Mouse (Mus musculus): ENCODE results near the gene Cpt1c. TPM values are rescaled to one million over a fixed set of nuclear protein-coding genes. Genes with fewer than 3 reads are reported as not detected.

Cpt1c gene
- polyA plus RNA-seq, 1 experiment, result 73.3 TPM

DNA sequence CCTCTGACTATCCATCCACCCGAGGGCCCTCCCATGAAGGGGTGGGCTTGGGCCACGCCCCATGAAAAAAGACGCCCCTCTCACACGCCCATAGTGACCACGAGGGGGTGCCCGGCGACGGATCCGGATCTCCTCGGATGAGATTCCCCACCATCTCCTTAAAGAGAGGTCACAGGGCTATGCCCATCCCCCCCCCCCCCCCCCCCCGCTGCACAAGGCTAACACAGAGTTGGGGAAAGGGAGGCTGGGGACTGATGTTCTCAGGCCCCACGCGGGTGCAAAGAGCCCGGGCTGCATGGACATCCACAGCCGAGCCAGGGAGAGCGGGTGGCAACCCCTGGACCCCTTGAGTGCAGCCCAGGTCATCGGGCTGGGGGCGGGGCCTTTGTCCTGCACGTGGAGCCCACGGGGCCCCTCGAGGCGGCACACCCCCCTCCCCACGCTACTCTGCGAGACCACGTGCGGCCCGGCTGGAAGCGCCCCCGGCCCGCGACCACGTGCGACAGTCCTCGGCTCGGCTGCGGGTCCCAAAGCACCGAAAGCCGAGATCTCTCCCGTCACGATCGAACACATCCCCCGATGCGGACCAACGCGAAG is 11.0 kb upstream of the Cpt1c start:
- peaks cover 19% of the 10 kb centered on the region for H3K36me3 ChIP-seq (ENCODE audit: control insufficient read depth, insufficient read depth, low read length, poor library complexity, severe bottlenecking)

DNA sequence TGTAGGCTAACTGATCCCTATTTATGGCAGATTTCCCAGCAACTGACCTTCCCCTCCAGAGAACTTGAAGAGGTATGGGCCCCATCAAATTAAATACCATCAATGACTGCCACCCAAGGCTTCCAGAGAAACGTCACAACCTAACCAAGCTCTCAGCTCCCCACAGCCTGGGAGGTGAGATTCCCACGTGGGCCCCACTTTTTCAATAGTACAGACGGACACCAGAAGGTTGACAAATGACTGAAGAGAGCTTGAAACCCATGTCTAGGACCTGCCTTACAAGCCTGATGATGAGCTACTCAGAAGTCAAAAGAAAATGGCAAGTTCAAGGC is 10.1 kb upstream of the Cpt1c start:
- Histone ChIP-seq H3K9me3 (replicated peaks; ENCODE audit: control insufficient read depth, insufficient read depth, low read length, poor library complexity, severe bottlenecking) (no peaks in the 10 kb centered on the region), H3K36me3 (ENCODE audit: control insufficient read depth, insufficient read depth, low read length, poor library complexity, severe bottlenecking) (peaks cover 28% of the 10 kb centered on the region), H3K4me3 (ENCODE audit: low read depth, low read length) (peak overlapping the region; percentile 83), H3K27me3 (ENCODE audit: control insufficient read depth, insufficient read depth, low read length, poor library complexity, severe bottlenecking) (no peaks in the 10 kb centered on the region), H3K4me1 (ENCODE audit: control insufficient read depth, insufficient read depth, low read length) (peaks cover 6% of the 10 kb centered on the region), H3K9ac (ENCODE audit: low read depth, poor library complexity, severe bottlenecking) (peak overlapping the region; percentile 99), H3K27ac (ENCODE audit: insufficient read depth, low read length) (peak overlapping the region; percentile 51; the same call in 1 of the 2 replicates)
- TF ChIP-seq CTCF (IDR thresholded peaks at IDR 0.05; ENCODE audit: low read depth, low read length) (no peak), POLR2A (IDR thresholded peaks at IDR 0.05; ENCODE audit: insufficient read depth, low read length) (no peak), EP300 (IDR thresholded peaks at IDR 0.05; ENCODE audit: insufficient read depth, low read depth, low read length) (no peak)

More for the DNA sequence above, 11.0 kb upstream of the Cpt1c start:
- Histone ChIP-seq H3K4me1 (ENCODE audit: control insufficient read depth, insufficient read depth, low read length) (peaks cover 6% of the 10 kb centered on the region), H3K9me3 (replicated peaks; ENCODE audit: control insufficient read depth, insufficient read depth, low read length, poor library complexity, severe bottlenecking) (no peaks in the 10 kb centered on the region), H3K4me3 (ENCODE audit: low read depth, low read length) (peak overlapping the region; percentile 83), H3K9ac (ENCODE audit: low read depth, poor library complexity, severe bottlenecking) (peak overlapping the region; percentile 99), H3K27ac (ENCODE audit: insufficient read depth, low read length) (peak overlapping the region; percentile 65), H3K27me3 (ENCODE audit: control insufficient read depth, insufficient read depth, low read length, poor library complexity, severe bottlenecking) (no peaks in the 10 kb centered on the region)
- no peak for TF ChIP-seq EP300 (IDR thresholded peaks at IDR 0.05; ENCODE audit: insufficient read depth, low read depth, low read length)
- TF ChIP-seq CTCF (IDR thresholded peaks at IDR 0.05; ENCODE audit: low read depth, low read length), result peak; percentile 23

DNA sequence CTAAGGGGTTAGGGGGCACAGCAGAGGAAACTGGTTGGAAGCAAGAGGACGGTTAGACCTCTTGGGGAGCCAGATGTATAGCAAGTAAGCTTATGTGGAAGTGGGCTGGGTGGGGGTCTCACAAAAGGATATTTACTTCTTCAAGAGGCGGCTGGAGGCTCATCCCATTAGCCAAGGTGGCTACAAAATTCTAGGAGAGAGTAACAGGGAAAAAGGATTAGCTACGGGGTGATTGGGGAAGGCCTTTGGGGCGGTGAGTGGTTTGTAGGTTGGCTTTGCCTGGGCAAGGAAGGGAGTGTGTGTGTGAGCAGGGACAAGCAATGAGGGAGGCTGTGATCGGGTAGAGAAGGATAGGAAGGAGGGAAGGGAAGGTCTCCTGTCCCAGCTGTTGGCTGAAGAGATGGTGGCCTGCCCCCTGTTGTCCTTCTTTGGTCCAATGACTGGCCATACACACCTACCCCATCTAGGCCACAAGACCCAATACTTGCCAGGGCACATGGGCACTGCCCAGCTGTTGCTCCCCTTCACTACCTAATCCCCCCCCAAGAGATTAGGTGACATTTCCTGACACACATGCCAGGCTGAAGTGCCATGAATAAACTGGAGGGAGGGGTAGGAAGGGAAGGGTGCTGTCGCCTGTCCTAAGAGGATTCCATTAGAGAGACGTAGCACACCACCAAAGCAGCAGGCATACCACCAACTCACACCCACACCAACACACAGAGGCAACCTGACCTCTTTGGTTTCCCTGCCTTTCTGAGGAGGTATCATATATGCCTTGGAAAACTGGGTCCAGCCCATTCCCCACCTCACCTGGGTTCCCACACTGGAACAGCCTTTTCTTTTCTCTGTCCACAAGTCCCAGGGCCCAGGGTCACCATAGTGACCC is 9.5 kb upstream of the Cpt1c start:
- TF ChIP-seq EP300 (IDR thresholded peaks at IDR 0.05; ENCODE audit: insufficient read depth, low read depth, low read length) (no peak), CTCF (IDR thresholded peaks at IDR 0.05; ENCODE audit: low read depth, low read length) (no peak), POLR2A (IDR thresholded peaks at IDR 0.05; ENCODE audit: insufficient read depth, low read length) (no peak)
- H3K9me3 ChIP-seq (replicated peaks; ENCODE audit: control insufficient read depth, insufficient read depth, low read length, poor library complexity, severe bottlenecking), result no peaks in the 10 kb centered on the region
- H3K27ac ChIP-seq (ENCODE audit: insufficient read depth, low read length), result peak overlapping the region; percentile 51
- H3K9ac ChIP-seq (ENCODE audit: low read depth, poor library complexity, severe bottlenecking), result peak overlapping the region; percentile 99
- H3K4me1 ChIP-seq (ENCODE audit: control insufficient read depth, insufficient read depth, low read length), result peaks cover 6% of the 10 kb centered on the region
- peaks cover 32% of the 10 kb centered on the region for H3K36me3 ChIP-seq (ENCODE audit: control insufficient read depth, insufficient read depth, low read length, poor library complexity, severe bottlenecking)
- peak overlapping the region; percentile 6; the same call in 1 of the 2 replicates for H3K4me3 ChIP-seq (ENCODE audit: low read depth, low read length)
- H3K27me3 ChIP-seq (ENCODE audit: control insufficient read depth, insufficient read depth, low read length, poor library complexity, severe bottlenecking), result no peaks in the 10 kb centered on the region

DNA sequence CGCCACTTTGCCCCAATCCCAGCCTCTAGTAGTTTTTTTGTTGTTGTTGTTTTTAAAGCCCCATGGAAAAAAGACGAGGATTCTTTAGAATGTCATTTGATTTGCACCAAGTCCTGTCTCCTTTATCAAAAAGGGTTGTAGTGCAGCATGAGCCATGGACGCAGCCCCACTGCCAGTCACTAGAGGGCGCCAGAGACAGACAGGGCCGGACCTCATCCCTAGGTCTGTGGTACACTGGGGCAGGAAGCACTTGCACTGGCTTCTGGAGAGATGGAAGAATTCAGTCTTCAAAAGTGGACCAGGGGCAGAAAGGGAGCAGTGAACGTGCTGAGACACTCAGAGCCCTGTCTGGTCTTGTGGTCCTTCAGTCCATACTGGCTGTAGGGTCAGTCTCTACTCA is 8.4 kb upstream of the Cpt1c start:
- peaks cover 42% of the 10 kb centered on the region for H3K36me3 ChIP-seq (ENCODE audit: control insufficient read depth, insufficient read depth, low read length, poor library complexity, severe bottlenecking)
- no peak overlapping the region for H3K9ac ChIP-seq (ENCODE audit: low read depth, poor library complexity, severe bottlenecking)
- H3K4me3 ChIP-seq (ENCODE audit: low read depth, low read length), result no peak overlapping the region

DNA sequence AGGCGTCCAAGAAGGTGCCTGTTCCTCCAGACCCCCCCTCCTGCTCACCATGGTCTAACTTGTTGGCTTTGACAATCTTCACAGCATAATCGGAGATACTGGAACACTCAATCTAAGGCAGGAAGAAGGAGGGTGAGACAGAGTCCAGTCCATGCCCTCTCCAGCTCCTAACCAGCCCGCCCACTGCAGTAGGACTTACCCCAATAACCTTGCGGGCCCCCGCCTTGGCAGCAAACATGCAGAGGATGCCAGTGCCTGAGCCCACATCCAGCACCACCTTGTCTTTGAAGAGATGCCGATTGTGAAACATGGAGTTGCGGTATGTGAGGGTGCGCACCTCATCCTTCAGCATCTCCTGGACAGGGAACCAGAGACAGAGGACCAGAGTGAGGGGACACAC is 6.9 kb upstream of the Cpt1c start:
- TF ChIP-seq EP300 (IDR thresholded peaks at IDR 0.05; ENCODE audit: insufficient read depth, low read depth, low read length) (no peak), POLR2A (IDR thresholded peaks at IDR 0.05; ENCODE audit: insufficient read depth, low read length) (no peak), CTCF (IDR thresholded peaks at IDR 0.05; ENCODE audit: low read depth, low read length) (no peak)
- no peak overlapping the region for H3K4me3 ChIP-seq (ENCODE audit: low read depth, low read length)
- no peaks in the 10 kb centered on the region for H3K9me3 ChIP-seq (replicated peaks; ENCODE audit: control insufficient read depth, insufficient read depth, low read length, poor library complexity, severe bottlenecking)
- peaks cover 55% of the 10 kb centered on the region for H3K36me3 ChIP-seq (ENCODE audit: control insufficient read depth, insufficient read depth, low read length, poor library complexity, severe bottlenecking)
- no peak overlapping the region for H3K9ac ChIP-seq (ENCODE audit: low read depth, poor library complexity, severe bottlenecking)
- no peak overlapping the region for H3K27ac ChIP-seq (ENCODE audit: insufficient read depth, low read length)
- H3K4me1 ChIP-seq (ENCODE audit: control insufficient read depth, insufficient read depth, low read length), result peaks cover 6% of the 10 kb centered on the region
- no peaks in the 10 kb centered on the region for H3K27me3 ChIP-seq (ENCODE audit: control insufficient read depth, insufficient read depth, low read length, poor library complexity, severe bottlenecking)

More for the DNA sequence above, 8.4 kb upstream of the Cpt1c start:
- TF ChIP-seq POLR2A (IDR thresholded peaks at IDR 0.05; ENCODE audit: insufficient read depth, low read length) (no peak), CTCF (IDR thresholded peaks at IDR 0.05; ENCODE audit: low read depth, low read length) (peak; percentile 99)
- H3K27me3 ChIP-seq (ENCODE audit: control insufficient read depth, insufficient read depth, low read length, poor library complexity, severe bottlenecking), result no peaks in the 10 kb centered on the region
- peak overlapping the region; percentile 51; the same call in 1 of the 2 replicates for H3K27ac ChIP-seq (ENCODE audit: insufficient read depth, low read length)
- H3K4me1 ChIP-seq (ENCODE audit: control insufficient read depth, insufficient read depth, low read length), result peaks cover 6% of the 10 kb centered on the region
- H3K9me3 ChIP-seq (replicated peaks; ENCODE audit: control insufficient read depth, insufficient read depth, low read length, poor library complexity, severe bottlenecking), result no peaks in the 10 kb centered on the region

DNA sequence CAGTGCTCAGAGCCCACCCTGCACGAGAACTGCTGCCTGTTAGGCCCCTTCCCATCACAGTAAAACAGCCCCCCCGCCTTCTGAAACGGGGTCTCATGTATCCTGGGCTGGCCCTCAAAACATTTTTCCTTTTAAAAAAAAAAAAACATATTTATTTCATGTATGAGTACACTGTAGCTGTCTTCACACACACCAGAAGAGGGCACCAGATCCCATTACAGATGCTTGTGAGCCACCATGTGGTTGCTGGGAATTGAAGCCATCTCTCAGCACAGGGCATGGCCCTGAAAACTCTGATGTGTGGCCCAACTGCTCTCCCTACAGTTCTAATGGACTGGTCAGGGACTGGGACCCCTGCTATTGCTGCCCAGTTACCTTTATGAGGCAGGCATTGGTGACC is 3.6 kb upstream of the Cpt1c start:
- TF ChIP-seq EP300 (IDR thresholded peaks at IDR 0.05; ENCODE audit: insufficient read depth, low read depth, low read length) (no peak), CTCF (IDR thresholded peaks at IDR 0.05; ENCODE audit: low read depth, low read length) (peak; percentile 0), POLR2A (IDR thresholded peaks at IDR 0.05; ENCODE audit: insufficient read depth, low read length) (no peak)
- Histone ChIP-seq H3K9me3 (replicated peaks; ENCODE audit: control insufficient read depth, insufficient read depth, low read length, poor library complexity, severe bottlenecking) (no peaks in the 10 kb centered on the region), H3K4me1 (ENCODE audit: control insufficient read depth, insufficient read depth, low read length) (no peaks in the 10 kb centered on the region), H3K4me3 (ENCODE audit: low read depth, low read length) (no peak overlapping the region), H3K36me3 (ENCODE audit: control insufficient read depth, insufficient read depth, low read length, poor library complexity, severe bottlenecking) (peaks cover 60% of the 10 kb centered on the region), H3K27me3 (ENCODE audit: control insufficient read depth, insufficient read depth, low read length, poor library complexity, severe bottlenecking) (no peaks in the 10 kb centered on the region), H3K27ac (ENCODE audit: insufficient read depth, low read length) (peak overlapping the region; percentile 69), H3K9ac (ENCODE audit: low read depth, poor library complexity, severe bottlenecking) (no peak overlapping the region)
